Mouse (Mus musculus): Measurements from ENCODE around the gene Vars2. TPM values are rescaled to one million over a fixed set of nuclear protein-coding genes. Genes with fewer than 3 reads are reported as not detected.

Vars2 gene
- total and polyA plus RNA-seq, 2 experiments from 2014 or later, result 10.4 to 42.0 TPM

DNA sequence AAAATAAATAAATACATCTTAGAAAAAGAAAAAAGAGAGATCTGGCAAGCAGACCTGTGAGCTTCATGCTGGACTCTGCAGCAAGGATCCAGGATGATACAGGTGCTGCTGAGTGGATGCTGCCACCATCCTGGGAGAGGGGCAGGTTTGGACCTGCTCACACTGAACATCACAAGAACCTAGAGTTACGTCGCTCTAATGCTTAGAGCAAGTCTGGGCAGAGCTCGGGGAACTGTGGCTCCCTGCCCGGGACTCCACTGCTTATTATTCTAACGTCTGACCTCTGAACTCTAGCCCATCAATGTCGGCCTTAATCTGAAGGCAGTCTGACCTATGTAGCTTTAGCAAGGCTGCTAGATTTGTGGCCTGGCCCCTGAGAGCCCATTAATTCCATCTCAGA, 13.2 kb upstream of the Vars2 start:
- Histone ChIP-seq H3K4me2 (ENCODE audit: low read depth) (no peak overlapping the region), H3K27ac (ENCODE audit: low read depth, low read length) (no peak overlapping the region), H3K27me3 (ENCODE audit: insufficient read depth, low read length) (no peaks in the 10 kb centered on the region), H3K9ac (no peak overlapping the region), H3K9me3 (ENCODE audit: low read length) (no peaks in the 10 kb centered on the region), H3K36me3 (ENCODE audit: insufficient read depth) (peaks cover 50% of the 10 kb centered on the region), H3K4me3 (ENCODE audit: low read depth, low read length) (no peak overlapping the region), H3K4me1 (ENCODE audit: insufficient read depth) (no peaks in the 10 kb centered on the region)
- ATAC-seq (0 out of 2 replicates have a peak, but pooled peaks have one; percentile 14), DNase-seq (no peak)
- TF ChIP-seq CTCF (IDR thresholded peaks at IDR 0.05; ENCODE audit: low read depth), result no peak
- WGBS, result 53% methylated on average over 6 of the region's 6 CpGs

DNA sequence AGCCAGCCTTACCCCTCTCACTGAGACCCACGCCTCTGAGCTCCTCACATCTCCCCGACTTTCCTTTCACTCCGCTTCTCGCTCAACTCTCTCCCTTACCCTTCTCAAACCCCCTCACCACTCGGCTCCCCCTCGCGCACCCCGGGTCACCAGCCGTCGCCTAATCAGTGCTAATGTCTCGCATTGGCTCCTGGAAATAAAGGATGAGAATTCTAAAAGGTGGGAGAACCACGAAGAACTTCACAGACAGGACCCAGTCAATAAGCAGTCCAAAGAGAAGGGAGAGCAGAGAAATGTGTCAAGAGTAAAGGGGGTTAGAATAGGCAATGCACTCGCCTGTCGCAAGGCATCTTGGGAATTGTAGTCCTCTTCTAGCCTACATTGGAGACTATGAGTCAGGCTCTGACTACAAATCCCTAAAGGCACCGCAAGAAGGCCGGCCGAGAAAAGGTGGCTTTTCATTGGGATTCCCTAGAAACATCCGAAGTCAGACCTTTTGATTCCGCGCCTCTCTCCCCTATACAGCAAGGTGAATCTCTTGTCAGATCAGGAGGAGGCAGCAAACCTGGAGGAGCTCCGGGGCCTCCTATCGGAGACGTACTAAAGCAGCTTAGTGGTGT, 6.1 kb upstream of the Vars2 start, which contains the start of gene Gtf2h4:
Gtf2h4 (minus strand) TSS at position 324 of the 620 bp plus-strand sequence.
- peak; percentile 99 for ATAC-seq
- Histone ChIP-seq H3K9ac (peak within 1 kb of the TSS; percentile 83), H3K4me3 (ENCODE audit: low read depth, low read length) (peak within 1 kb of the TSS; percentile 77), H3K36me3 (ENCODE audit: insufficient read depth) (peaks cover 8% of the 10 kb centered on the region; the same call in 1 of the 2 replicates), H3K9me3 (ENCODE audit: low read length) (no peaks in the 10 kb centered on the region), H3K27me3 (ENCODE audit: insufficient read depth, low read length) (no peaks in the 10 kb centered on the region), H3K4me2 (ENCODE audit: low read depth) (peak within 1 kb of the TSS; percentile 94), H3K27ac (ENCODE audit: low read depth, low read length) (peak within 1 kb of the TSS; percentile 64), H3K4me1 (ENCODE audit: insufficient read depth) (peaks cover 7% of the 10 kb centered on the region; the same call in 1 of the 2 replicates)
- TF ChIP-seq CTCF (IDR thresholded peaks at IDR 0.05; ENCODE audit: low read depth), result peak; percentile 42
- WGBS, result 2% methylated on average over 23 of the region's 23 CpGs
- peak; percentile 96 for DNase-seq

GRCm38 (mm10) chr17:35672527-35672926, 5.1 kb upstream of the Vars2 start:
- Histone ChIP-seq H3K4me2 (ENCODE audit: low read depth) (no peak overlapping the region), H3K27me3 (ENCODE audit: insufficient read depth, low read length) (no peaks in the 10 kb centered on the region), H3K9ac (peak overlapping the region; percentile 83; the same call in 1 of the 2 replicates), H3K4me1 (ENCODE audit: insufficient read depth) (peaks cover 7% of the 10 kb centered on the region; the same call in 1 of the 2 replicates), H3K9me3 (ENCODE audit: low read length) (no peaks in the 10 kb centered on the region), H3K27ac (ENCODE audit: low read depth, low read length) (no peak overlapping the region), H3K4me3 (ENCODE audit: low read depth, low read length) (no peak overlapping the region), H3K36me3 (ENCODE audit: insufficient read depth) (peaks cover 8% of the 10 kb centered on the region; the same call in 1 of the 2 replicates)
- TF ChIP-seq CTCF (IDR thresholded peaks at IDR 0.05; ENCODE audit: low read depth), result no peak
- WGBS, result 87% methylated on average over 6 of the region's 6 CpGs
- ATAC-seq (no peak), DNase-seq (no peak)

GRCm38 (mm10) chr17:35671846-35672245, 4.5 kb upstream of the Vars2 start:
- Histone ChIP-seq H3K27me3 (ENCODE audit: insufficient read depth, low read length) (no peaks in the 10 kb centered on the region), H3K27ac (ENCODE audit: low read depth, low read length) (no peak overlapping the region), H3K9me3 (ENCODE audit: low read length) (no peaks in the 10 kb centered on the region), H3K4me1 (ENCODE audit: insufficient read depth) (peaks cover 7% of the 10 kb centered on the region; the same call in 1 of the 2 replicates), H3K4me2 (ENCODE audit: low read depth) (no peak overlapping the region), H3K36me3 (ENCODE audit: insufficient read depth) (peaks cover 8% of the 10 kb centered on the region; the same call in 1 of the 2 replicates), H3K9ac (no peak overlapping the region), H3K4me3 (ENCODE audit: low read depth, low read length) (no peak overlapping the region)
- DNase-seq, result no peak
- WGBS, result 90% methylated on average over 6 of the region's 6 CpGs
- TF ChIP-seq CTCF (IDR thresholded peaks at IDR 0.05; ENCODE audit: low read depth), result no peak
- ATAC-seq, result no peak

DNA sequence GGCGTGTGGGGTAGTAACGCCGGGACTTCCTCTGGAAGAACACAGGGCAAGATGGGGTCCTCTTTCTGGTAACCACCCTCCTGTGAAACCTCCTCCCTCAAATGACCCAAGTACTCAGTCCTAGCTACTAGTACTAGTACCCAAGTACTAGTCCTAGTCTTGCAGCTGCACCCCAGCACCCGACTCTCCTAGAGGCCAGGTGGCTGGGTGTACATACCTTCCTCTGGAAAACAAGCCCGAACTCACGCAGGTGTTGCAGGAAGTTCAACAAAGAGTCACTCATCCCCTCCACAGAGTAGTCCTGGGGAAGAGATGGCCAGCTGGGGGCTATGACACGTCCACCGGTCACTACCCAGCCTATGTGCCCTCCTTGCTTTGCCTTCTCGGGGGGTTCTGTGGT, 2.3 kb upstream of the Vars2 start:
- no peak overlapping the region for H3K27ac ChIP-seq (ENCODE audit: low read depth, low read length)
- 95% methylated on average over 9 of the region's 9 CpGs for WGBS
- H3K4me1 ChIP-seq (ENCODE audit: insufficient read depth), result peaks cover 7% of the 10 kb centered on the region; the same call in 1 of the 2 replicates
- no peak overlapping the region for H3K4me2 ChIP-seq (ENCODE audit: low read depth)
- TF ChIP-seq CTCF (IDR thresholded peaks at IDR 0.05; ENCODE audit: low read depth), result no peak
- peaks cover 8% of the 10 kb centered on the region; the same call in 1 of the 2 replicates for H3K36me3 ChIP-seq (ENCODE audit: insufficient read depth)
- DNase-seq, result no peak
- no peaks in the 10 kb centered on the region for H3K9me3 ChIP-seq (ENCODE audit: low read length)
- no peak overlapping the region for H3K4me3 ChIP-seq (ENCODE audit: low read depth, low read length)
- no peak overlapping the region for H3K9ac ChIP-seq
- no peaks in the 10 kb centered on the region for H3K27me3 ChIP-seq (ENCODE audit: insufficient read depth, low read length)
- ATAC-seq, result no peak

DNA sequence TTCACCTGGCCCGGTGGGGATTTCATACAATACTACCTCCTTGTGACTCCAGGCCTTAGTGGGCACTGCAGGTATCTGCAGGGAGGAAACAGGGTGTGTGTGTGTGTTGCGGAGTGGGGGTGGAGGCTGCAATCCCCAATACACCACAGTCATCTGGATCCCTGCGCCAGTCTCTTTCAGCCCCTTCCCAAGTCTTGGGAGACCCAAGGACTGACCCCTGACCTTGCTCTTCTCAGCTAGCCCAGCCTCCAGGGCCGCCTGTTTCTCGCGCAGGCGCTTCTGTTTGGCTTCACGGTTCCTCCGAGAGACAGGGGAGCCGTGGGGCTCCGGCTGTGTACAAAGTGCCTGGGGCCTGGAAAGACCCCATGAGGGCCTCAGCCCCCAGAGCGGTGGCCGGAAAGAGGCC, 538 bp downstream of the Vars2 start:
- peak; percentile 67 for DNase-seq
- no peaks in the 10 kb centered on the region for H3K4me1 ChIP-seq (ENCODE audit: insufficient read depth)
- H3K4me2 ChIP-seq (ENCODE audit: low read depth), result peak overlapping the region; percentile 96
- peak; percentile 59 for ATAC-seq
- H3K27ac ChIP-seq (ENCODE audit: low read depth, low read length), result peak overlapping the region; percentile 82
- H3K27me3 ChIP-seq (ENCODE audit: insufficient read depth, low read length), result no peaks in the 10 kb centered on the region
- peaks cover 25% of the 10 kb centered on the region for H3K36me3 ChIP-seq (ENCODE audit: insufficient read depth)
- H3K9me3 ChIP-seq (ENCODE audit: low read length), result no peaks in the 10 kb centered on the region
- WGBS, result 8% methylated on average over 13 of the region's 13 CpGs
- peak; percentile 13; the same call in 1 of the 2 replicates for TF ChIP-seq CTCF (IDR thresholded peaks at IDR 0.05; ENCODE audit: low read depth)
- peak overlapping the region; percentile 59 for H3K4me3 ChIP-seq (ENCODE audit: low read depth, low read length)
- H3K9ac ChIP-seq, result peak overlapping the region; percentile 77

- peaks cover 33% of the 10 kb centered on the region for H3K36me3 ChIP-seq (ENCODE audit: insufficient read depth)
- H3K4me1 ChIP-seq (ENCODE audit: insufficient read depth), result no peaks in the 10 kb centered on the region
- WGBS, result 83% methylated on average over 17 of the region's 17 CpGs
- no peak overlapping the region for H3K9ac ChIP-seq
- H3K27ac ChIP-seq (ENCODE audit: low read depth, low read length), result no peak overlapping the region
- H3K4me3 ChIP-seq (ENCODE audit: low read depth, low read length), result no peak overlapping the region
- ATAC-seq (no peak), DNase-seq (no peak)
- H3K27me3 ChIP-seq (ENCODE audit: insufficient read depth, low read length), result no peaks in the 10 kb centered on the region
- no peak overlapping the region for H3K4me2 ChIP-seq (ENCODE audit: low read depth)
- no peaks in the 10 kb centered on the region for H3K9me3 ChIP-seq (ENCODE audit: low read length)
- TF ChIP-seq CTCF (IDR thresholded peaks at IDR 0.05; ENCODE audit: low read depth), result peak; percentile 41
These were observed 1.4 kb downstream of the Vars2 start for GRCm38 (mm10) chr17:35665957-35666515.

Data from forebrain, postnatal 0 days (tissue).